Mouse (Mus musculus) neural tube, embryonic 14.5 days (tissue): Measurements from ENCODE around the gene Zmynd19. TPM values are rescaled to one million over a fixed set of nuclear protein-coding genes. Genes with fewer than 3 reads are reported as not detected.
A peak's percentile ranks its signal among the peaks of the same experiment; 100 is the strongest.
"Not testable (repeated sequence)": the region's sequence is repeated elsewhere in the genome, so short reads cannot be mapped to it uniquely, and the experiment has no call there.

ENCODE experiments used
- ATAC-seq: fragments of 200-750 bp; cut with Nextera tagmentation; 2 replicates; pipeline ENCODE4 v1.8.0; 2017; ENCODE audit warnings: low read depth, mild to moderate bottlenecking, moderate TSS enrichment, moderate library complexity
- H3K27ac ChIP-seq: fragments of 300-500 bp; sonication (generic); 2 replicates; pipeline ENCODE4 v1.5.1; 2014; ENCODE audit warnings: low read depth, mild to moderate bottlenecking, control low read depth, low read length, moderate library complexity, mixed read lengths
- H3K27me3 ChIP-seq: fragments of 300-500 bp; sonication (generic); 2 replicates; pipeline ENCODE4 v1.6.1; 2014; ENCODE audit warnings: low read length; ENCODE audit not compliant: control insufficient read depth, insufficient read depth
- H3K36me3 ChIP-seq: fragments of 300-500 bp; sonication (generic); 2 replicates; pipeline ENCODE4 v1.6.1; 2014; ENCODE audit warnings: low read length, mixed read lengths; ENCODE audit not compliant: control insufficient read depth, insufficient read depth
- H3K4me1 ChIP-seq: fragments of 300-500 bp; sonication (generic); 2 replicates; pipeline ENCODE4 v1.6.1; 2014; ENCODE audit warnings: low read length; ENCODE audit not compliant: control insufficient read depth, insufficient read depth
- H3K4me2 ChIP-seq: fragments of 300-500 bp; sonication (generic); 2 replicates; pipeline ENCODE4 v1.6.1; 2014; ENCODE audit warnings: mild to moderate bottlenecking, low read depth, low read length, control low read depth
- H3K4me3 ChIP-seq: fragments of 300-500 bp; sonication (generic); 2 replicates; pipeline ENCODE4 v1.5.1; 2014; ENCODE audit warnings: low read depth, low read length, control low read depth, mixed read lengths
- H3K9ac ChIP-seq: fragments of 300-500 bp; sonication (generic); replicated peaks from 2 replicates; pipeline ENCODE4 v1.6.1; 2014; ENCODE audit warnings: low read depth, mild to moderate bottlenecking, control low read depth, low read length, mixed read lengths
- H3K9me3 ChIP-seq: fragments of 300-500 bp; sonication (generic); 2 replicates; pipeline ENCODE4 v1.6.1; 2016; ENCODE audit warnings: low read length; ENCODE audit not compliant: control insufficient read depth
- WGBS: fragments of 180-500 bp; shearing (Covaris S2); extraction: QIAGEN DNeasy Blood & Tissue Kit; methylation state at CpG from one replicate; pipeline ENCODE4 v1.1.7; 2014; 5-methylcytosine and 5-hydroxymethylcytosine counted together
- polyA plus RNA-seq: library from polyadenylated mRNA; unstranded; fragments of >200 nt; fragmentation: Nextera tagmentation; extraction: Ambion mirVana; gene quantifications from 2 replicates; pipeline ENCODE4 v1.2.1, GENCODE M21; 2014

Zmynd19 gene
- polyA plus RNA-seq, 1 experiment from 2014 or later: 18.1 TPM

DNA sequence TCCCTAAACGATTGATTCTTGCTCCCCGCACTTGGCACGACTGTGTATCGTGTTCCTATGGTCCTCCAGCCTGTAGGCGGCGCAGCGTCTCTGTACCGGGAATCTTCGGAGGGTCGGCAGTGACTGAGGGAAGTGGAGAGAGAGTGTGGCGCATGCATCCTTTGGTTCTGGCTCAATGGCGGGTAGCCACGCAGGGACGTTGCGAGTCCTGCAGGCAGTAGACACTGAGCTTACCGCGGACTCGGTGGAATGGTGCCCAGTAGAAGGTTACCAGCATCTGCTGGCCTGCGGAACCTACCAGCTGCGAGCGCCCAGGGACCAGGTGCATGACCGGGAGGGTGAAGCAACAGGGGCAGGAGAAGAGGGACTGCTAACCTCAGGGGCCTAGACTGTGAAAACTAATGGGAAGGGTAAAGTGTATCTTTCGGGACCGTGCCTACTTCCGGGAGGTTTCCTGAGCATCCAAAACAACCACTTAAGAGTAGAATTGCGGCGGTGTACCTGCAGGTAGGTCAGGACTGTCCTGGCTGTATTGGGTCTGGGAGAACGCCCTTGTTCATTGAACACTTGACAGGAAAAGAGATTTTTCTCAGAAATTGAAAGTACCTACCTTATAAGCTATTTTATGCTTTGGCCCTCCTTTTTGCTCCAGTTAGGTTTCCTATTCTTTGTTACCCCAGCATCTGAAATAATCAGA, 12.9 kb downstream of the Zmynd19 start, which contains the start of gene Dph7:
Gene Dph7 (plus strand): TSS at position 97 of the 697 bp plus-strand sequence.
- peak within 1 kb of the TSS; percentile 44; the same call in 1 of the 2 replicates for H3K27ac ChIP-seq
- H3K4me3 ChIP-seq: peak within 1 kb of the TSS; percentile 72
- H3K4me2 ChIP-seq: peak within 1 kb of the TSS; percentile 54
- H3K27me3 ChIP-seq: no peaks in the 10 kb centered on the region
- H3K9ac ChIP-seq: peak within 1 kb of the TSS; percentile 76
- no peaks in the 10 kb centered on the region for H3K9me3 ChIP-seq
- ATAC-seq: peak; percentile 95
- 1% methylated on average over 28 of the region's 28 CpGs for WGBS
- H3K36me3 ChIP-seq: peaks cover 40% of the 10 kb centered on the region
- peaks cover 9% of the 10 kb centered on the region for H3K4me1 ChIP-seq

DNA sequence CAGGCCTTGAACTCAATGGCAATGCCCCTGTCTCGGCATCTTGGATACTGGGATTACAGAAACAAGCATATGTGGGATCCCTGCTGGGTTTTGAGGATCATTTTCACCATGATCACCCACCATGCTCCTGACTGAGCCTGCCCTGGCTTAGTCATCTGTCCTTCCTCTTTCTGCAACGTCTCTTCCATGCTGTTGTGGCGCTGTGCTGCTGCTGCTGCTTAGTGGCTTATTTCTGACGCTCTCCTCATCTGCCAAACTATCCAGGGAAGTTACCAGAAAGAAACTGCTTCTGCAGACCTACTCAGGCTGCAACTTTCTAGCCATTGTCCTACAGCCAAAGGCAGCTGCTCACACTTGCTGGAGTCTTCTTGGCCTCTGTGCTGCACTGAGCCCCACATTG, 20.8 kb downstream of the Zmynd19 start:
- H3K4me2 ChIP-seq: no peak overlapping the region
- H3K36me3 ChIP-seq: peaks cover 33% of the 10 kb centered on the region
- H3K4me3 ChIP-seq: no peak overlapping the region
- H3K9ac ChIP-seq: no peak overlapping the region
- peaks cover 9% of the 10 kb centered on the region for H3K4me1 ChIP-seq
- ATAC-seq: no peak
- no peaks in the 10 kb centered on the region for H3K9me3 ChIP-seq
- no peaks in the 10 kb centered on the region for H3K27me3 ChIP-seq
- WGBS: 91% methylated on average over 4 of the region's 4 CpGs
- H3K27ac ChIP-seq: no peak overlapping the region

DNA sequence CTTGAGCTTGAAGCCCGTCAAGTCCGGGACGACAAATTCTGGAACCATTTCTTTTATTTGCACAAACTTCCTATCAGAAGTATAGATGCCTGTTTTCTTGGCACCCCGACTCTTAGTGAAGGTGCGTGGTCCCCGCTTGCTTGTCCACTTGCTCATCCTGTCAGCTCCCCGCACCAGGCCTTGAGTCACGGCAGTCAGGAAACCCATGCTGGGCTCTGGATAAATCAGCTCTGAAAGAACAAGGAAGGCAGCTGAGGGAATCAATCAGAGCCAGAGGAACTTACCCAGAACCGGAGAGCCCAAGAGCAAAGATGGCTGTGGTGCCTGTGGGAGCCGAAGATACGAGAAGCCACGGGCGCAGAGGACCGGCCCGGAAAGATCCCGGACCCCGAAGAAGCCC, 24.9 kb downstream of the Zmynd19 start:
- H3K36me3 ChIP-seq, H3K9me3 ChIP-seq, H3K27me3 ChIP-seq, ATAC-seq: not testable (repeated sequence)
- Histone ChIP-seq H3K27ac (peak overlapping the region; percentile 75), H3K9ac (peak overlapping the region; percentile 72), H3K4me1 (peaks cover 15% of the 10 kb centered on the region), H3K4me2 (peak overlapping the region; percentile 96), H3K4me3 (peak overlapping the region; percentile 59)
- under 1% methylated on average over 16 of the region's 17 CpGs for WGBS

DNA sequence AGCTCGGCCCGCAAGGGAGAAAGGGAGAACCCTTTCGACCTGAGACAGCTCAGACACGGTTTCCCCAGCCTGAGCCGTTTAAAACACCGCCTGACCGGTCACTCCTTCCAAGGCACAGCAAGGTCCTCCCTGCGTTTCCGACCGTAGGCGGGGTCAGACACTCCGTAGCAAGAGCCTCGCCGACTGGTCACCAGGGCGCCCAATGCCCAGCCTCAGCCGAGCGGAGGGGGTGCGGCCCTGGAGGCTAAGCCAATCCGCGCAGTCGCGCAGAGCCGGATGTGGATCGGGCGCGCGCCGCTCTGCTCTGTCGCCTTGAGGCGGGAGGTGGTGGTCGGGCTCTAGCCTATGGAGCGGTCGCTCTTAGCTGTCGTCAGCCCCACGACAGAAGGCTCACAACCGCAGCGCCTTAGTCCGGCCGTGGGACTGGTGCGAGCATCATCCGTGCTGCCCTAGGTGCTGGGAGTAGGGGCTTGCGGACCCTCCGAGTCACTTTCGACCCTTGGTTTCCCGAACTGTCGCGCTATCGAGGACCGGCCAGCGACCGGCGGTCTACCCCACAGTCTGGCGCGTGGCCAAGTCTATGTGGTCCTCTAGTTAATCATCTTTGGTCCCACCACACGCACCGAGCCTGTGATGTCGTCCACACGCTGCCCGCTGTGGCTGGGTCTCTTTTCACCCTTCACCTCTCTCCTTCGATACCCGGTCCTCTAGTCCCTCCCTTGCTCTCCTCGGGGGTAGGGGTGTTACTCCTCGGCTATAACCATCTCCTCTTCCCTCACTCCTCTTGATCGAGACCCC, 25.5 kb downstream of the Zmynd19 start, which contains the start of gene Mrpl41:
Gene Mrpl41 (minus strand): TSS at position 193 of the 798 bp plus-strand sequence.
- Histone ChIP-seq H3K9ac (peak within 1 kb of the TSS; percentile 72), H3K27ac (peak within 1 kb of the TSS; percentile 90), H3K36me3 (peaks cover 5% of the 10 kb centered on the region; the same call in 1 of the 2 replicates), H3K4me3 (peak within 1 kb of the TSS; percentile 59), H3K27me3 (no peaks in the 10 kb centered on the region), H3K4me1 (peaks cover 15% of the 10 kb centered on the region), H3K4me2 (peak within 1 kb of the TSS; percentile 96), H3K9me3 (no peaks in the 10 kb centered on the region)
- under 1% methylated on average over 62 of the region's 64 CpGs for WGBS
- peak; percentile 100 for ATAC-seq

DNA sequence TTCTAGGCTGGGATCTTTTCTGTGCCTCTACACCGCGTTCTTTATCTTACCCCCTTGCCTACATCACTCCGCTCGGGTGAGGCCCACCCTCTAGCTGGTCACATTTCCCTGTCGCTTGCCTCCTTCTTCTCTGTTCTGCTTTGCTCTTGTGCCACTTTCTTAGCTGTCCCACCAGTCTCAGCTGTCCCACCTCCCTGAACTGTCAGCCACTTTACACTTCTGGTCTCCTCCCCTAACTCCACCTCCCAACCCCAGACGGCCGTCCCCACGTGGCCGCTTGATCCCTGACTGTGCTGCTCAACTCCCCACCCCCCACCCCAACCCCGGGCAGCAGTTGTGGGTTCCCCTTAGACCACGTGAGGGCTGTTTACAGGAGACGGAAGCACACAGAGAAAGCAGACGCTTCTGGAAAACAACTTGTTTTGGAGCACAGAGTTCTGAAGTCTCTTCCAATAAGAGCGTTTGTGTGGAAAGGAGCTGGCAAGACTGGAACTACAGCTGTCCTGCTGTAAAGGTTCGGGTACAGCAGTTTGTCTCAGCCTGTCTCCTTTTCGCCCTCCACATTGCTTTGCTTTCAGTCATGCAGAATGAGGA, 26.2 kb downstream of the Zmynd19 start, which contains the start of gene Pnpla7:
Gene Pnpla7 (plus strand): TSS at position 330 of the 594 bp plus-strand sequence.
- no peak; the same call in none of the 2 replicates for ATAC-seq
- Histone ChIP-seq H3K36me3 (peaks cover 5% of the 10 kb centered on the region; the same call in 1 of the 2 replicates), H3K9ac (peak within 1 kb of the TSS; percentile 72), H3K4me2 (peak within 1 kb of the TSS; percentile 96), H3K27ac (peak within 1 kb of the TSS; percentile 90), H3K4me3 (peak within 1 kb of the TSS; percentile 59), H3K27me3 (no peaks in the 10 kb centered on the region), H3K9me3 (no peaks in the 10 kb centered on the region), H3K4me1 (peaks cover 15% of the 10 kb centered on the region)
- WGBS: 2% methylated on average over 16 of the region's 16 CpGs

DNA sequence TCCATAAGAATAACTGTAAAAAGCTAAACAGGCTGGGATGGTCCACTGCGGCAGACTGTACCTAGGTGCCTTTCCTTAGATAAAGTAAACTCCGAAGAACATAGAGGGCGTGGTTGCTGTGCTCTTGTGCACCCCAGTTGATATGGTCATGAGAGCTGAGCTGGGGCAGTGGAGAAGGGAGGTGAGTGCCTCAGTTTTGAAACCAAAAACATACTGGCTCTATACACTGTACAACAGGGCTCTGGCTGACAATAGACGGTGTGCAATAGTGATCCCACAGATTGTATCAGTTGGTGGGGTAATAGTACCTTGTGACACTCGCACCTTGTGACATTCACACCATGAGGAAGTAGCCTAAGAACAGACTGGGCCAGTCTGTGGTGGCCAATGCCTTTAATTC, 27.4 kb downstream of the Zmynd19 start:
- Histone ChIP-seq H3K4me3 (no peak overlapping the region), H3K36me3 (no peaks in the 10 kb centered on the region), H3K4me2 (no peak overlapping the region), H3K27me3 (no peaks in the 10 kb centered on the region), H3K4me1 (peaks cover 15% of the 10 kb centered on the region), H3K9me3 (no peaks in the 10 kb centered on the region), H3K27ac (no peak overlapping the region), H3K9ac (no peak overlapping the region)
- 95% methylated on average over 5 of the region's 5 CpGs for WGBS
- ATAC-seq: no peak

DNA sequence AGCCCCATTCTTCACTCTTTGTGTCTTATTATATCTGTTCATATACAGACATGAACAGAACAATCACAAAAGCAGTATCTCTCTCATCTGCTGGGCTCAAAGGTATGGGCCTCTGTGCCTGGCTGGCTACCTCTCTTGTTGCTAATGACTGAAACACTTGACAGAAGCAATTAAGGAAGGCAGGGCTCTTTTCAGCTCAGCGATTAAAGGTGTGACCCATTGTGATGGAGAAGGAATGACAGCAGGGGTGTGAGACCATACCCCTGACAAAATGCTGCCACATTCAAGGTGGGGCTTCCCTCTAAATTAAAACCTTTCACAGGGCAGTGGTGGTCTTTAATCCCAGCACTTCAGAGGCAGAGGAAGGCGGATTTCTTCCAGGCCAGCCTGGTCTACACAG, 38.2 kb downstream of the Zmynd19 start:
- no peaks in the 10 kb centered on the region for H3K9me3 ChIP-seq
- H3K4me1 ChIP-seq: no peaks in the 10 kb centered on the region
- ATAC-seq: no peak
- no peak overlapping the region for H3K4me2 ChIP-seq
- no peak overlapping the region for H3K27ac ChIP-seq
- H3K36me3 ChIP-seq: no peaks in the 10 kb centered on the region
- no peak overlapping the region for H3K4me3 ChIP-seq
- no peaks in the 10 kb centered on the region for H3K27me3 ChIP-seq
- 57% methylated on average over 2 of the region's 2 CpGs for WGBS
- H3K9ac ChIP-seq: no peak overlapping the region

DNA sequence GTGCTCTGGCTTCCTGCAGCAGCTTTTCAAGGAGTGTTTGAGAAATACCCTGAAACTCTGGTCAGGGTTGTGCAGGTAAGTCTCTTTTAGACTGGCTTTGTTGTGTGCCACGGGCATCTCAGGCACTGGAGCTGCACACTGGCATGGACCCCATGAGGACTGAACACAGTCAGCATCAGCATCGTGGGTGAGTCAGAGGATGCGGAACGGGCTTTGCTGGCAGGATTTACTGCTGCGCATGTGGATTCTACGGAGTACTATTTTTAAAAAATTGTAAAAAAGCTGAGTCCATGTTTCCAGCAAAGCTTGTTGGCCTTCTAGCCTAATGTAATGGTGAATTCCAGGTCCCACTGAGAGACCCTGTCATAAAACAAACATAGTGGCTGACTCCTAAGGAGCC, 45.7 kb downstream of the Zmynd19 start:
- no peak overlapping the region for H3K4me3 ChIP-seq
- H3K27me3 ChIP-seq: no peaks in the 10 kb centered on the region
- H3K9me3 ChIP-seq: no peaks in the 10 kb centered on the region
- no peak overlapping the region for H3K4me2 ChIP-seq
- H3K27ac ChIP-seq: no peak overlapping the region
- H3K9ac ChIP-seq: no peak overlapping the region
- no peaks in the 10 kb centered on the region for H3K36me3 ChIP-seq
- 94% methylated on average over 6 of the region's 6 CpGs for WGBS
- ATAC-seq: no peak
- H3K4me1 ChIP-seq: no peaks in the 10 kb centered on the region
